Mouse (Mus musculus) thymus, adult 2 months (tissue): Measurements from ENCODE around the gene Aunip.

Source experiments
- CTCF ChIP-seq: fragments of 200-500 bp; IDR thresholded peaks from 2 replicates; pipeline ENCODE4 v1.5.1; 2012; ENCODE audit warnings: mild to moderate bottlenecking, control low read depth, low read length, moderate library complexity, borderline replicate concordance; ENCODE audit not compliant: control insufficient read depth, poor library complexity, insufficient read depth; ENCODE audit errors: extremely low read depth
- POLR2A ChIP-seq: fragments of 200-500 bp; IDR thresholded peaks from 2 replicates; pipeline ENCODE4 v1.6.1; 2012; ENCODE audit warnings: mild to moderate bottlenecking, low read length, control low read depth, moderate library complexity; ENCODE audit not compliant: control insufficient read depth, poor library complexity, insufficient read depth; ENCODE audit errors: extremely low read depth

- TF ChIP-seq CTCF = no peak
- TF ChIP-seq POLR2A = no peak
Measured at GRCm38 (mm10) chr4:134474240-134474639, 36.6 kb upstream of the Aunip start.
